Mouse (Mus musculus): ENCODE data around the gene Parp4.

The Parp4 gene

DNA sequence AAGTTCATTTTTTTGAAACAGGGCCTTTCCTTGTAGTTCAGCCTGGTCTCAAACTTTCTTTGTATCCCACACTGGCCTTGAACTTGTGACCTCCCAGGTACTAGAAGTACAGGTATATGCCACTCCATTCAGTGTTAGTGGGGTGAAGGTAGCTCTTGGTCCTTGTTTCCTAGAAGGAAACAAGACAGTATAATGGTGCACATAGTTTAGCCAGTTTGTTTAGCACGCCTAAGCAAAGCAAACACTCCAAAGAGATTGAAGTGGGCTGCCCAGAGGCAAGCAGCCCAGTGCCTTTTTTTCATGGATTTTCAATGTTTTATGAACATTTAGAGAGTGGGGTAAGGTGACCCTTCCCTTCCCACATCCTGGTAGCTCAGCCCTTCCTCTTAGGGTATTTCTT, 42.1 kb downstream of the Parp4 start:
- no peak for DNase-seq

GRCm38 (mm10) chr14:56620425-56620824, 45.0 kb downstream of the Parp4 start:
- DNase-seq, result no peak

DNA sequence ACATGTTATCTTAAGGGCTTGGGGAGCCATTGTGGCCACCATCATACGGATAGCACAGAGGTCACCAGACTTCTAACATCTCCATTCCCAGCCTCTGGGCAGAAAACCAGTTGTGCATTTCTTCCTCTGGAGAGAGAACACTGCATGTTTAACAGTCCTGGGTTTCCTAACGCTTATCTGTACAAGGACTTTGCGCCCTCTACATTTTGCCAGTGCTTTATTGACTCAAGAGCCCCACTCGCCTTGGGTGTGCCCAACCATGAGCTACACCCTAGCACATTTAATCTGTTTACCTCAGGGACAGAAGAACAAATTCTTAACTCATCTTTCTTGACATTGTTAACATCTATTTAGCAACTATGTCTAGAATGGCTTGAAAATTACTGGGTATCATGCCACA, 50.8 kb downstream of the Parp4 start:
- no peak for DNase-seq

- peak; percentile 27 for DNase-seq
Observed at GRCm38 (mm10) chr14:56628336-56628735, 52.9 kb downstream of the Parp4 start.

DNA sequence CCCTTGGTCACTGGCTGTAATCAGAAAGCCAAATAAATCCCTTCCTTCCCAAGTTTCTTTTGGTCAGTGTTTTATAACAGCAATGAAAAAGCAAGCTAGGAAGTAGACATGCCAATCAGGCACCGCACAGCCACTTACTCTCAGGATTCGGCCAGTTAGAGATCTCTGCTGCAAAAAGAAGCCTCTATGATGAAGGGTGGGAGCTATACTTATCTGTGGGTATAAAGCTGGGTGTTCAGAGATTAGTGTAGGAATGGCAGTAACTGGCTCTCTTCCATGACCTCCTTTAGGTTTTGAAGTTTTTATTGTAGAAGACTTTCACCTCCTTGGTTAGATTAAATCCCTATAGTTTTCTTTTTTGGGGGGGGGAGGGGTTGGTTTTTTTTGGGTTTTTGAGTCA, 55.7 kb downstream of the Parp4 start:
- DNase-seq, result no peak

- no peak for DNase-seq
Observed at GRCm38 (mm10) chr14:56647206-56647605, 71.8 kb downstream of the Parp4 start.

DNA sequence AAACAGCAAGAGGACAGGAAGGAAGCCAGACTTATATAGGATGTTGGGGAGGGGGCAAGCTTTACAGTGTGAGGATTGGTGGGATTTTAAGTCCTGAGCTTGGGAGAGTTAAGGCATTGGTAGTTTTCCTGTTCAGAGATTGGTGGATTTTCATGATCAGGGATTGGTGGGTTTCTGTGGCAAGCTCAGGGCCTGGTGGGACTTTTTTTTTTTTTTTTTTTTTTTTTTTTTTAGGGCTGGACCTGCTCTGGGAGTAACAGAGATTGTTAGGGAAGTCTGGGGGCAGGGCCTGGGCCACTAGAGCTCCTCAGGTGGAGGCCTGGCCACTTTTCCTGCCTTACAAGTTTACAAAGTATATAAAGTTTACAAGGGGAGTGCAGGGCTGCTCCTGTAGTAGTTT, 74.0 kb downstream of the Parp4 start:
- DNase-seq, result no peak

- DNase-seq, result no peak
Observed at GRCm38 (mm10) chr14:56665651-56666050, 90.2 kb downstream of the Parp4 start.

GRCm38 (mm10) chr14:56666909-56667308, 91.5 kb downstream of the Parp4 start:
- DNase-seq, result no peak

DNA sequence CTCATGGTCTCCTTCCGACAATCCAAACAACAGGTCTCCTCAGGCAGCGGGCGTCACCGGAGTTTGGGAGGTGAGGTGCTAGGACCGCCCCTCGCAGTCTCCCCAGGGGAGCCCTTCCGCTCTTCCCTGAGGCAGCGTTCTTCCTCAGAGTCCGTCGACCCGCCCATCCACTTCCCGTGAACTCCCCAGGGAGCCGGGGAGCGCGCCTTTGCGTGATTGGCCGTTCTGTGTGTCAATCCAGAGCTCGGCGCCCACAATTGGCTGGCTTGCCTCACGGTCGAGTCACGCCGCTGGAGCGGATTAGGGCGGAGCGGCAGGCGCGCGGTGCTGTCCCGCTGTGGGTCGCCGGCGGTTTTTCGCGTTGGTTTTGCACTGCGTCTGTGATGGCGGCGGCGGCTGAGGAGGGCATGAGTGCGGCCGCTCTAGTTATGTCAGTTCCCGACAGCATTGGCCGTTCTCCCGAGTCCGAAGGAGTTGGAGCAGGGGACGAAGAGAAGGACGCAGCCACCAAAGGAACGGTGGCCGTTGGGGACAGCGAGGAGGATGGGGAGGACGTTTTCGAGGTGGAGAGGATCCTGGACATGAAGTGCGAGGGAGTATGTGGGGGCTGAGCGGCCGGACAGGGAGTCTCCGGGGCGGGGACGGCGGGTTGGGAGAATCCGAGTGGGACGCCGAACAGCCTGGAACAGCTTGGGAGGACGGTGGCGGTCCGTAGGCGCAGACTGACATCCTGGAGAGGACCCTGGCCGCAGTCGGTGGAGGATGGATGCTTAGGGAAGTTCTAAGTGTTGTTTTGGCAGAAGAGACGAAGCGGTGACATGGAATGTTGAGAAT, 92.8 kb downstream of the Parp4 start, which contains the start of gene Mphosph8:
Gene Mphosph8, plus strand, starts transcription at position 280 of the 834 bp plus-strand sequence.
- peak; percentile 100 for DNase-seq

GRCm38 (mm10) chr14:56669046-56669620, 93.7 kb downstream of the Parp4 start:
- DNase-seq, result no peak

DNA sequence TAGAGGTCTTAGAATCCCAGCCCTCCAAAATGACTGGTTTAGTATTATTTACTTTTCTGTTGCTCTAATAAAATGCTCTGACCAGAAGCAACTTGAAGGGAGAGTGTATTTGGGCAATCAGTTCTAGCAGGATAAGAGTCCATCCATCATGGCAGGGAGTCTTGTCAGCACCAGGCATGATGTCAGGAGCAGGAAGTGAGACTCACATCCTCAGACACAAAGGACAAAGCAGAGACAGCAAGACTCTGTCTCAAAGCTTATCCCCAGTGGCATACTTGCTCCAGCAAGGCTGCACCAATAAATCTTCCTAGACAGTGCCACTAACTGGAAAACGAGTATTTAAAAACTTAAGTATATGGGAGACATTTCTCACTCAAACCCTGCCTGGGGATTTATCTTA, 110.0 kb downstream of the Parp4 start:
- no peak for DNase-seq

GRCm38 (mm10) chr14:56689116-56689515, 113.7 kb downstream of the Parp4 start:
- DNase-seq, result no peak

DNA sequence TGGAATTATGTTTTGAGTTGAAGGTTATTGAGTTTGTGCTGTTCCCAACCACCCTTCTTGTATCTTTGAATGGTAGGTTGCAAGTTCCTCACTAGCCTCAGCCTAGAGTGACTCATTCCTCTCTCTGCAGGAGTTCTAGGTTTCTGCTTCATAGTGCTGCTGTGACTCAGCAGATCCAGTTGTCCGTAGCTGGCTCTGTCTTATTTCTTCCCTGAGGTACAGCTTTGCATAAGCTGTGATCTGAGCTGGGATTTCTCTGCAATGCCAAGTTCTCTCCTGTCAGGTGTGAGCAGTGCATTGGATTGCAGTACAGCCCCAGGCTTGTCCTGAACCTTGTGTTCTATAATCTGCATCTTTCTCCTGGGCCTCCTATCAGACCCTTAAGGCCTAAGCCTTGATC, 114.3 kb downstream of the Parp4 start:
- DNase-seq, result no peak

DNA sequence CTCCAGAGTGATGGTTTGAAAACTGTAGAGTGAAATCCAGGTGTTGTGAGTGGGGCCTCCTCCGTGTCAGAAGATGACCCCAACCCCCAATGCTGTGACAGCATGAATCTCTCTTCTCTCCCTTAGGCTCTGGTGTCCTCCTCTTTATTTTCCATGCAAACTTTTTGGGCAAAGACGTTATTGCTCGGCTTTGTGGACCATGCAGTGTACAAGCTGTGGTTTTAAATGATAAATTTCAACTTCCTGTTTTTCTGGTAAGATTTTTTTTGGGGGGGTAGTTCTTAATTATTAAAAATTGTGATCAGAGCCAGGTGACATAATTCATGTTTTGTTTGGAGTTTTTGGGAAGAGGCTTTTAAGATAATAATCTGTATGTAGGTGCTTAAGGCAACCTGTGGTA, 120.1 kb downstream of the Parp4 start:
- DNase-seq, result no peak

DNA sequence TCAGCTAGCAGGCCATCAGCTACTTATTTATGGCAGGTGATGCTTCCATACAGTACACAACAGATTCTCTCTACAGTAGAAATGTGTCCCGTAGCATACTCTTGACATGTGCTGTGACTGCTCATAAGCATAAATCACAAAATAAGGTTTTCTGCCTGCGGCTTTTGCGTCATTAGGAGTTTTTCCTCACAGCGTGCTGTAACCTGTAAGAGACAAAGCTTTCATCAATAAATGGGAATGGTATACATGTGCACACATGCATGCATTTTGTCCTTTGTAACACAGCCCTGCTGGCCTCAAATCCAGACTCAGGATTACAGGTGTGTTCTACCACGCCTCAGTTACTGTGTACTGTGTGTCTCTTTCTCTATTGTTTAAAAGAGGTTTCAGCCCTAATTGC, 122.4 kb downstream of the Parp4 start:
- no peak for DNase-seq

DNA sequence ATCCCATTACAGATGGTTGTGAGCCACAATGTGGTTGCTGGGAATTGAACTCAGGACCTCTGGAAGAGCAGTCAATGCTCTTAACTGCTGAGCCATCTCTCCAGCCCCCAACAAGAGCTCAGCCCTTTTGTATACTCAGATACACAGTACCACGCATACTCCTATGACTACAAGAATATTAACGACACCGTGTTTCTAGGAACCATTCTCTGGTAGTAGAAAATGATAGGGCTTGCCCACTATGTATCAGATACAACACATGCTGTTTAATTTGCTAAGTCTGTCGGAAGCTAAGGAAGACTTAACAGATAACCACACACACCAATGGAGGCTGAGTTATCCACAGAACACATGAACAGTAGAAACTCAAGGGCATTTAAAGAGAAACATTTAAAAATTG, 127.2 kb downstream of the Parp4 start:
- no peak for DNase-seq

DNA sequence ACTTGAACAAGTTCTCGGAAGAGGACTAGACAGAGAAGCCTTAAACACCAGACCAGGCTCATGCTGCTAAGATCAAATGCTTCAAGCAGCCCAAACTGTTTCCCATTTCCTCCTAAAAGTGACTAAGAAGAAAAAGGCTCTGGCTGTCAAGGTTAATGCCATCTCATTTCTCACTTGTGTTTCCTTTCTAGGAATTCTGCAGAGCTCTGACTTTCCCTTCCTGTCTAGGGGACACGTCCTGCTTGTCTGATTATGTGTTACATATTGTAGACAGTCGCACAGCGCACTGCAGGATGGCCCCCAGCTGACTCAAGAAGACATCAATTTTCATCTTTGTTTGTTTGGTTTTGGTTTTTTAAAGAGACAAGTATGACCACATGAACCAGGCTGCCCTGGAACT, 130.3 kb downstream of the Parp4 start:
- no peak for DNase-seq

Measured in right cerebral cortex, postnatal 14 days (tissue).